Mouse (Mus musculus): ENCODE data around the gene Prkcb.

GRCm38 (mm10) chr7:122528646-122529045 lies 240.1 kb downstream of the Prkcb start:
- TF ChIP-seq FLI1 (IDR thresholded peaks at IDR 0.05; ENCODE audit: low read length) = no peak
- no peak for TF ChIP-seq GATA1 (IDR thresholded peaks at IDR 0.05; ENCODE audit: borderline replicate concordance, low read length)

All from megakaryocyte, embryonic 14.5 days (primary cell).